Mouse (Mus musculus) heart, adult 18-20 months (tissue): ENCODE measurements around the gene Hbq1a. TPM values are rescaled to one million over a fixed set of nuclear protein-coding genes. Genes with fewer than 3 reads are reported as not detected.
"Not testable (repeated sequence)": the region's sequence is repeated elsewhere in the genome, so short reads cannot be mapped to it uniquely, and the experiment has no call there.

Experiments used
- DNase-seq, 2 experiments: peaks; one replicate each; pipeline ENCODE4 v3.0.0; 2021 to 2022; ENCODE audit warnings: mixed read lengths in 1 of 2
- total RNA-seq, 2 experiments: library from RNA; stranded (reverse); gene quantifications; 2 replicates each; pipeline ENCODE4 v1.2.3; 2021

Gene Hbq1a
- total RNA-seq, 2 experiments from 2014 or later, result 0.87 to 1.2 TPM

- DNase-seq, result no peak
These were observed 14.7 kb upstream of the Hbq1a start for GRCm38 (mm10) chr11:32285031-32285775.

- not testable (repeated sequence) for DNase-seq
These were observed 14.0 kb upstream of the Hbq1a start for GRCm38 (mm10) chr11:32285887-32286286.

- DNase-seq, result peak; percentile 63 to 86
These were observed 13.0 kb upstream of the Hbq1a start, which contains the start of gene Hbq1b for GRCm38 (mm10) chr11:32286695-32287492. Gene Hbq1b (plus strand): TSS chr11:32286965.

- no peak for DNase-seq
These were observed 12.4 kb upstream of the Hbq1a start for GRCm38 (mm10) chr11:32287493-32287825.

- not testable (repeated sequence) for DNase-seq
These were observed 7.0 kb upstream of the Hbq1a start for GRCm38 (mm10) chr11:32292819-32293218.

GRCm38 (mm10) chr11:32293479-32293878, 6.4 kb upstream of the Hbq1a start:
- not testable (repeated sequence) for DNase-seq

- not testable (repeated sequence) for DNase-seq
These were observed 3.7 kb upstream of the Hbq1a start, which contains the start of gene Hba-a2 for GRCm38 (mm10) chr11:32296203-32296602. Gene Hba-a2 (plus strand): TSS chr11:32296489.

GRCm38 (mm10) chr11:32297417-32297816, 2.5 kb upstream of the Hbq1a start:
- DNase-seq, result not testable (repeated sequence)

GRCm38 (mm10) chr11:32297866-32298531, 1.9 kb upstream of the Hbq1a start:
- DNase-seq, result no peak

GRCm38 (mm10) chr11:32298532-32298918, 1.3 kb upstream of the Hbq1a start:
- no peak for DNase-seq

- no peak for DNase-seq
These were observed 704 bp downstream of the Hbq1a start for GRCm38 (mm10) chr11:32300279-32301267.

- DNase-seq, result no peak
These were observed 1.6 kb downstream of the Hbq1a start for GRCm38 (mm10) chr11:32301506-32301905.

- DNase-seq, result peak; percentile 30 to 50
These were observed 3.1 kb downstream of the Hbq1a start for GRCm38 (mm10) chr11:32302824-32303419.

GRCm38 (mm10) chr11:32303455-32303854, 3.6 kb downstream of the Hbq1a start:
- DNase-seq, result no peak

GRCm38 (mm10) chr11:32307006-32307405, 7.1 kb downstream of the Hbq1a start:
- DNase-seq, result no peak

GRCm38 (mm10) chr11:32309446-32309845, 9.6 kb downstream of the Hbq1a start:
- DNase-seq, result no peak

GRCm38 (mm10) chr11:32309928-32310327, 10.1 kb downstream of the Hbq1a start:
- no peak for DNase-seq

GRCm38 (mm10) chr11:32316009-32316408, 16.1 kb downstream of the Hbq1a start:
- no peak for DNase-seq

- no peak for DNase-seq
These were observed 20.8 kb downstream of the Hbq1a start for GRCm38 (mm10) chr11:32320507-32321195.

GRCm38 (mm10) chr11:32321196-32321565, 21.3 kb downstream of the Hbq1a start:
- DNase-seq, result peak; percentile 47 to 61
